Mouse (Mus musculus) ovary, postnatal 14 days (tissue): ENCODE data around the gene Mafk.
A peak's percentile ranks its signal among the peaks of the same experiment; 100 is the strongest.

Source experiments
- DNase-seq: peaks from one replicate; pipeline ENCODE4 v3.0.0; 2022; ENCODE audit warnings: low spot score

Mafk gene

DNA sequence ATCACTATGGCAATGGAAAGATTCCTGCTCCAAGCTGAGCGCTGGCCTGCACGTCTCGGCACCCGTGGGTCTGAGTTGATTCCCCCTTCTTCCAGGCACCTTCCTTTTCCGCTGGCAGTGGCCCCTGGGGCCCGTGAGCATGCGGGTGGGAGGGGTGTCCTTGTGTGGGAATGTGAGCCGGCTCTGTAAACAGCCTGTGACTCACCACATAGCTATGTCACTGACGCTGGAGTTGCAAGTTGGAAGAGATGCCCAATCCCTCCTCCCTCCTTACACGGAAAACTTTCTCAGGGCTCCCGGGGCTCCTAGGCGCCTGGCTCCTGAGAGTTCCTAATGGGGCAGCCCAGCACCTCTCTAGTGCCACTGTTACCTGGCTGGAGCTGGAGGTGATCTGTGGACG lies 5.6 kb downstream of the Mafk start:
- DNase-seq: peak; percentile 48

DNA sequence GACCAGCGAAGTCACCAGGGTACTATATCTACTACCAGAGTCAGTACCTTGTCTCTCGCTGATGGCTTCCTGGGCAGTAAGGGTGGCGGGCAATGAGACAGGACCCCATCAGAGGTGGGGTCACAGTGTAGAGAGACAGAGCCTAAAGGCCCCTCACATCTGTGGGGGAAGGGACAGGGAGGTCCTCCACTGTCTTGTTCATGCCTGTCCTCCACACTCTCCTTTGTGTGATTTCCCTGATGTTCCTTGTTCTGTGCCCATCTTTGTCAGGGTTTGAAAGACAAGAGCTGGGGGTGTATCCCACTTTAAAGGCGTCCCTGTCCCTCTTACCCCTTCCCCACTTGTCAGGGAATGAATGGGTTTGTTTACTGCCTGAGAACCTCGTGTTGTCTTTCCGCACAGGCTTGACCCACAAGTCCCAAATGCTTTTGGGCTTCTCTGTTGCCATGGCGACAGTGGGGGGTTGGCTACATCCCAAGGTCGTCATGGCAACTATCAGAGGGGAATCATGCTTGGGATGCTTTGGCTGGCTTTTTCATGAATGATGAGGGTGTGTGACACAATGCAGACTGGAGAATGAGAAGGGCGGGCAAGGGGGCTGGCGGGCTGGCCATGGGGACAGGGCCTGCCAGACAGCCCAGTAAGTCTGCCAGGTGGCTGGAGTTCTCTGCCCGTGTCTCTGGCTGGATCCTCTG lies 6.3 kb downstream of the Mafk start:
- peak; percentile 87 for DNase-seq

DNA sequence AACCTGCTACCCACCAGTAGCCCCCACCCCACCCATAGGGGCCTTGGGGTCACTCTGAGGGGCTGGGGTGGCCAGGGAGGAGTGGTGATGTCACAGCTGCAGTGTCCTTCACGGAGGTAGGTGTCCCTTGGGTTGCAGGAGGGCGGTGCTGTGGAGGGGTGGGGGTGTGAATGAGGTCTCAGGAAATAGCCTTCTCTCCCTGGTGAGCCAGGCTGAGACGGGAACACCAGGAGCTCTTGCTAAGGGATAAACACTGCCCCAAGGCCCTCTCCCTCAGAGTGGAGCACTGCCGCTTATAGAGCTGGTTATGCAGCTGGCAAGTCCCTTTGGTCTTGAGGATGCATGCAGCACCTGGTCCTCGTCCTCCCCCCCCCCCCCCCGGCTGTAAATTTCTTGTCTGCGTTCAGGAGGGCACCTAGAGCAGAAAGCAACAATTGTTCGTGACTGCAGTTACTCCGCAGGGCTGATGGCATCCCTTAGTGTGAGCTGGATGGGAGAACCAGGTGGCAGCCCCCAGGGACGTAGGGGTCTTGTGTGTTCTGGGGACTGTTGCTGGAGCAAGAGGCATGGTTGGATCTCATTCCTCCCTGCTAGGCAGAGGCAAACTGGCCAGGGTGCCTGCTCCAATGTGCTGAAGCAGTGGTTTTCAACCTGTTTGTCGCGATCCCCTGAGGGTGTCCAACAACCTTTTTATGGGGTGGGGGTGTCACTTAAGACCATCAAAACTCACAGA lies 7.0 kb downstream of the Mafk start:
- DNase-seq: no peak

DNA sequence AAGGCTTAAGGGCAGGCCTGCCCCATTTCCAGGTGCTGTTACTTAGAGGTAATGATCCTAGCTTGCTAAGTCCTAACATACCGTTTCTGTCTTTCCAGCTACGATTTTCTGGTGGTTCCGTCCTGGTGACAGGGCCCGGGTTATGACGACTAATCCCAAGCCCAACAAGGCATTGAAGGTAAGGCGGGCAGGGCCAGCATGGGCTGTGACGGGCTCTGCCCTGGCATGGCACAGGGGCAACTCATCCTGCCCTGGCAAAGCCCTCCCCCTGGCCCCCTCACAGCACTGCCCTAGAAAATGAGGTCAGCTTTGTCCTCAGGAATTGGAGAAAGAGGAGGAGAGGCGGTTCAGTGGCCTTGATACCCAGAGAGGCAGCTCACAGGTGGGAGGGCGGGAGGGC lies 7.7 kb downstream of the Mafk start:
- DNase-seq: no peak

DNA sequence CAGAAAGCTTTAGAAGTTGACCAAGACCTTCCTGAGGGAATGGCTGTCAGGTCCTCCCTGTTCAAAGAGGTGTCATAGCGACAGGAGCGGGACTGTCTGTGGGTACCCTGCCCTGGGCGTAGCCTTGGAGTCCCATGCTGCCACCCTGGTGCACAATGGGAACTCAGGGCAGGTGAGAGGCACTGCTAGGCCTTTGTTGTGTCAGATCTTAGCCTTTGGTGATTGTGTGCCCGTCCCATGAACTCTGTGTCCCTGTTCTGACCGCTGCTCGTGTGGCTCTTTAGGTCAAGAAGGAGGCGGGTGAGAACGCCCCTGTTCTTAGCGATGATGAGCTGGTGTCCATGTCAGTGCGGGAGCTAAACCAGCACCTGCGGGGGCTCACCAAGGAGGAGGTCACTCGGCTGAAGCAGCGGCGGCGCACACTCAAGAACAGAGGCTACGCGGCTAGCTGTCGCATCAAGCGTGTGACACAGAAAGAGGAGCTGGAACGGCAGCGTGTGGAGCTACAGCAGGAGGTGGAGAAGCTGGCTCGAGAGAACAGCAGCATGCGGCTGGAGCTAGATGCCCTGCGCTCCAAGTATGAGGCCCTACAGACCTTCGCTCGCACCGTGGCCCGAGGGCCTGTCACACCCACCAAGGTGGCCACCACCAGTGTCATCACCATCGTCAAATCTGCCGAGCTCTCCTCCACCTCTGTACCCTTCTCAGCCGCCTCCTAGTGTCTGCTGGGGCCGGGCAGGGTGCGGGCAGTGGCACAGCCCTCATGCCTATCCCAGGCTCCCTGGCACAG lies 8.7 kb downstream of the Mafk start:
- no peak for DNase-seq

DNA sequence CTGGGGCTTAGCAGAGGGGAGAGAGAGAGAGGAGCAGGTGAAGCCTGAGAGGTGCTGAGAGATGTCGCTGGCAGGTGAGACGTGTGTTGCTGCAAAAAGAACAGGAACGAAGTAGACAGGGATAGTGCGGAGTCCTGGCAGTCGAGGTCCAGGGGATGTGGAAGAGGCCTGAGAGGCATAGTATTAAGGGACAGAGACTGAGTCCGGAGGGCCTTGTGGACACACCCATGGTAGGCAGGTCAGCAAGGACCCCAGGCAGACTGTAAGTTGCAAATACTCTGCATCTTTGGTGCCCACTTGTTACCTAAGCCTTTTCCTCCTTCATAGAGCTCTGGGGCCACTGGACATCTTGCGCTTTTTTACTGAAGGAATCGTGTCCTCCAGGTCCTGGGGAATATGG lies 9.9 kb downstream of the Mafk start:
- no peak for DNase-seq

DNA sequence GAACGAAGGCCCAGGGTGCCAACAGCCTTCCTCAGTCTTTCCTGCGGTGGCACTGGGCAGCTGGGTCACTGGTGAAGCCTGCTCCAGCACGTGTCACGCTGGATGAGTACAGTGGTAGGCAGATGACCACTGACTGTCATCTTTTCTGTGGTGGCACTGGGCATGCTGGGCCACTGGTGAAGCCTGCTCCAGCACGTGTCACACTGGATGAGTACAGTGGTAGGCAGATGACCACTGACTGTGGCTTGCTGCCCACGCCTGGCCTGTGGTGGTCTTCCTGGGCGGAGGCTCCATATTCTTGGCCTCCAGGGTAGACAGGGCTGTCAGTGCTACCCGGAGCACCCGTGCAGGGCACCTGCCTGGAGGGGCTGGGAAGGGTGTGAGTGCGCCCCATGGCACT lies 10.6 kb downstream of the Mafk start:
- DNase-seq: no peak

DNA sequence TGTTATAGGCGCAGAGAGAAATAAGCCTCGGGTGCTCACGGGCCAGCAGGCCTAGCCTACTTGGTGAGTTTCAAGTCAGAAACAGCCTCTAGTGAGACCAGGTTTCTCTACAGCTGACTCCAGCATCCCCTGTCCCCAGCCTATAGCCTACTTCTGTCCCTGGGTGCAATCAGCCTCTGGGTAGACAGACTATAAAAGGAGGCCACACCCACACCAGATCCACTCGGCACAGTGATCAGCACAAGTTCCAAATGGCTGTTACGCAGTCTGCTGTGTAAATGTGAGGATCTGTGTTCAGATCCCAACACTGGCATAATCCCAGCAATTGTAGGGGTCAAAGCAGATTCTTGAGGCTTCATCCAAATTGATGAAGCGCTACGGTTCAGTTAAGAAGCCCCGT lies 11.9 kb downstream of the Mafk start:
- no peak for DNase-seq

DNA sequence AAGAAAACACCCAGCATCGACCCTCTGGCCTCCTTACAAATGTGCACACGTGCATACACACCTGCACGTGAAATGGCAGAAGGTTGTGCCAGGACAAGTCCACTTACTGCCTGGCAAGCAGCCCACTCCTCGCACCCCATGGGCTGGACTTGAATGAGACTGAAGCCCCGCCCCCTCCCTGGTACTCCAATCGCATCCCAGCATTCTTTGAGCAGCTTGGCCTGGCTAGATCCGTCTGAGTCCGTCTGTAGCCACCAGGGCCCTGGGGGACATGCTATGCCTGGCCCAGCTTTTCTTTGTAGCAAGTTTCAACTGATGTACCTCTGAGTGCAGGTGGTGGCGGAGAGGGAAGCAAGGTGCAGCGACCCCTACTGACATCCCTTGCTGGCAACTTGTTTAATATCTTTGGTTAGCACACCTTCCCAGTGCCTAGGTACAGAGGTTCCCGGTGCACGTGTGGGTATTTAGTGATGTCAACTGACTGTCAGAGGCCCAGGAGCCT lies 12.3 kb downstream of the Mafk start:
- DNase-seq: peak; percentile 43

DNA sequence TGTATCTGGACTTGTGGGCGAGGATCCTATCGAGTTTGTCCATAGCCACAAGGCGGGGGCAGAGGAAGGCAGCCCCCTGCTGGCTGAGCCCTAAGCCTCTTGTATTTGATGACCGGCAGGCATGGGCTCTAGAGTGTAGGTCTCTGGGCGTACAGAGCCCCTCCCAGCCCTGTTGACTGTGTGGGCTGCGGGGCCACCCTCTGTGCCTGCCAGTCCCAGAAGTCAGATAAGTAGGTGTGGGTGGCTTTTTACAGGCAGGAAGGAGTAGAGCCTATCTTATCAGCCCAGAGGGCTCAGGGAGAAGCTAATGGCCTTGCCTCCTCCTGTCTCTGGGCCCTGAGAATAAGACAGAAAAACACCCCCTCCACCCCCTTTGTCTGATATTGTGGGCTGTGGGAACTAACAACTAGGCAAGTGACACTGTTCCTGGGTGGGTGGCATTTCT lies 12.8 kb downstream of the Mafk start:
- DNase-seq: no peak

DNA sequence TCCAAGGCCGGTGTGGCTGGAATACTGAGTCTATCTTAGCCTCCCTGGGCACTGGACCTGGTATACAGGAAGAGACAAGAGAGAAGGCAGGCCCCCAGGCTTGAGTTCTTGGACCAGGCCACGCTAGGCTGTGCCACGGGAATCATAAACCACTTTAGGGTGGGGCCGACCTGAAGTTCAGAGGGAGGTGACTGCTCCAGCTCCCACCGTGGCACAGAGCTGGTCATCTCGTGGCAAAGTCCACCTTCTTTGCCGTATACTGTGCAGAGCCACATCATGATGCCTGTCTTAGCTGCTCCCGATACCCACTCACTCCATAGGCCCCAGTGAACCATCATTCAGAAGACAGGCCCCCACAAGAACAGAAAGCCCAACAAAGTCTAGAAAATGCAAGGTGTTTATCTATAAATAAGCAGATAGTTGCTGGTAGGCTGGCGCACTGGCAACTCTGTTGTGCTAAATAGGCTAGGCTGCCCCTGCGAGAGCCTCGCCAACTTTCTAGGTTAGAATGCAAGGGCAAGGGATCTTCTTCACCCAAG lies 13.3 kb downstream of the Mafk start:
- DNase-seq: no peak

DNA sequence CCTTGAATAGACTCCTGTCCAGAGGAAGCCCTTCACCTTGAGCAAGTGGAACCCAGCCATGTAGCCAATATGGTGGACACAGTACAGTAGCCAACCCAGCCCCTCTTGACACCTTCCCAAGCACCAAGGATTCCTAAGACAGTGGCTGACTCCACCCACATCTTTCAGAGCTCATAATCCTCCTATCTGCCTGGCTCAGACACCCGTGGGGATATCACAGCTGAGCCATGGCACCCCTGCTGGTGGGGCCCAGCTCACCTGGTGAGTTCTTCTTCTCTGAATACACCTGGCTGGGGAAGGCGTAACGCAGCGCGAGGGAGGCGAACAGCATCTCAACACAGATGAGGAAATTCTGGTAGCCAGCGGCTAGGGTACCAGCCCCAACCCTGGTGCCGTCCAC lies 14.6 kb downstream of the Mafk start:
- DNase-seq: no peak

DNA sequence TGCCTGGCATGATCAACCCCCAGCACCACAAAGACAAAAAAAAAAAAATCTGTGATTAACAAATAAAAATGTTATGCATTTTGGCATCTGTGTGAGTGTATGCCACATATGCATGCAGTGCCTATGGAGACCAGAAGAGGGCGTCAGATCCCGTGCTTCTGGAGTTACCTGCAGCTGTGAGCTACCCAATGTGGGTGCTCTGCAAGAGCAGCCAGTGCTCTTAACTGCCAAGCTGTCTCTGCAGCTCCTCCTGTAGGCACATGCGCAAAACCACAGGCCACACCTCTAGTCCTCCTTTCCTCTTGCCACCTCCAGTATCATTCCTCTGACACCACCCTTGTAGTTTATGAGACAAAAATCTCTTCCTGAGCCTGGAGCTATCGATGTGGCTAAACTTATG lies 18.1 kb downstream of the Mafk start:
- DNase-seq: no peak

DNA sequence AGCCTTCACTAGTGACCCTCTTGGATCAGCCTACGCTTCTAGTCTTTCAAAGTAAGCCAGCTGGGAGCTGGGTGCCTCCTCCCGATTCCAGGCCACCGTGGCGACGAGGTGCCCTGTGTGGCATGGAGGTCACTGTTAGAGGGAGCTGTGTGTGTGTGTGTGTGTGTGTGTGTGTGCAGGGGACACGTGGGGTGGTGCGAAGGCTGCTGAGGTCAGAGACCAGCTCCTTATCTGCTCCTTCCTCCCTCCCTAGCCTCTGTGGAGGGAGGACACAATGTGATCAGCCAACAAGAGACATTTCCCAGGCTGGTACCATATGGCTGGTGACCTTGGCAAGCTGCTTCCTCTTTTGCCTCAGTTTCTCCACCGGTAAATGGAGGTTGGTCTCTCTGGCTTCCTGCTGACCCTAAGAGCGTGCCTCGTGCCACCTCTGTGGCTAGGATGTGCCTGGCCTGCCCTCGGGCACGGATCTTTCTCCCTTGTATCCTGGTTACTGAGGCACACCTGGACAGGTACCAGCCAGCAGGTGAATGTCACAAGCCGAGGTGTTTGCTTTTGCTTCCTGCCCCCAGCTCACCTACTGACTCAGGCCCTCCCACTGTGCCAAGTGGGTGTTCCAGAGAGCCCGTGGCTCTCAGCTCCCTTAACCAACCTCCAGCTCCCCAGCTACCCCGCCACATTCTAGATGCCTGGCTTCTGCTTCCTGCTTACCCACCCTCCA lies 20.5 kb downstream of the Mafk start:
- DNase-seq: no peak

DNA sequence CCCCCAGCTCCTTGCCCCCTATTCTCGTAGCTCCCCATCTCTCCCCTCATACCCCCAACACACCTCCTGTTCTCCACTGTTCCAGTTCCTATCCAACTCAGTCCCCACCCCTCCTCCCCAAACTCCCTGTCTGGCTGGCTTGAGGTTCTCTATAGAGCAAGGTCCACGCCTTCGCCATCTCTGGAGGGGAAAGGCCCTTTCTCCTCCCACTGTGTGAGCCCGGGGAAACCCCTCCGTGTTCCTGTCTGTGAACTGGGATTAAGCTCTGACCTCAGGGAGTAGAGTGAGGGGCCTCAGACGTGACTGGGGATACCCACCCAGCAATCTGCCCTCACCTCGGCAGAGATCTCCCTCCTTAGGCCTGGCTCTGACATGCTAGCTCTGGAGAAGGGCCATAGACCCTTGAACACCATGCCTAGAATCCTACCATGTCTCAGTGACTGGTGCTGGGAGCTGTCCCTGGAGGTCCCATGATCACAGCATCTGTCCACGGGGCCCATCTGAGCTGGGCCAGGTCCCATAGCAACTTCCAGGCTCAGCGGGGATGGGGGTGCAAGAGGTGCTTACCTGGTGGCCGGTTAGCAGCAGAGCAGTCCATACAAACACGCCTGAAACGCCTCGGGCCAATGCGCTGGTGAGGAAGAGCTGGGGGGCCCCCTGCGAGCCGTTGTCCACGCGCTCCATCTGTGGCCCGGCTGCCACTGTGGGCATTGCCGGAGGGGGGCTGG lies 21.2 kb downstream of the Mafk start:
- DNase-seq: no peak

DNA sequence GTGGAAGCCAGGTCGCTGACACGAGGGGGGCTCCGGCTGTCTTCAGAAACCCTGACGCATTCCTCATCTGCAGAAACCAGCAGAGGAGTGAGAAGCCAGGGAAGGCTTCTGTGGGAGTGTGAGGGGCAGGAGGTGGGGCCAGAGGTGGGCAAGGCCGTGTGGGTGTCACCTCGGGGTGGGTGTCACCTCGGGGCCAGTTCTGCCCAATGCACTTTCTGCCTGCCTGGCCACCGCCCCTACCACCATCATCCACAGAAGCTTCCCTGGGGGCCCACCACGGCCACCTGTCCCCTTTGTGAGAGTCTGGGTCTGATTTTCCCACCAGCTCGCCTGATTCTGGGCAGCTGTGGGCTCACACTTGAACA lies 21.8 kb downstream of the Mafk start:
- no peak for DNase-seq

DNA sequence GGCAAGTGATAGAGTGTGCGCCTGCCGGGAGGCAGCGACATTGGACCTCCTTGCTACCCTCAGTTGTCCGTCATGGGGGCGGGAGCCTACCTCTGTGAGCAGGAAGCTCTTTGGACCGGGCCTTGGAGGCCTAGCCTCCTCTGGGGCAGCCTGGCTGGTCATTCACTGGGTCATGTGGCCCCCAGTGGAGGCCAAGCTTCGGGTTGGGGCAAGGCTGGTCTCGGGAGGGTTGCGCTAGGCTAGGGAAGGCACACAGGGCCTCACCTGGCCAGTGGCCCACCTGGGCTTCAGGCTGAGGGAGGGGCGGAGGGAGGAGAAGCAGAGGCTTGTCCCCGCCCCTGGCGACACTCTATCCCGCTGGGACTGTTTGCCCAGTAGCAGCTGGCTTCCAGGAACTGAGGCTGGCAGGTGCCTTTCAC lies 22.7 kb downstream of the Mafk start:
- peak; percentile 36 for DNase-seq

DNA sequence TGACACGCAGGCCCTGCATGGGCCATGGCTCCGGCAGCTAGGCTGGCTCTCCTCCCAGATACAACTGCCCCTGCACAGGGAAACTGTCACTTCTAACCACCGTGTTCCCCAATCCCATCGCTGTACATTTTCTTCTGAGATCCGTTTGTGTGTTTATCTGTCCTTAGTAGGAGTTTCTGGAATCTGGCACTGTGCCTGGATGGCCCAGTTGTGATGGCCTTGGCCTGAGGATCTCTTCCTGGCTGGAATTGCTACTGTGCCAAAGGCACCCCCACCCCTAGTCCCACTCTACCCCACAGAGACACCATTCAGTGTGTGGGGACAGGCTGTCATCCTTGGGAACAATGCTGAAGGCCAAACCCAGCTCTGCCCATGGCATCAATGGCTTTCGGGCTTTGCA lies 24.7 kb downstream of the Mafk start:
- DNase-seq: no peak

DNA sequence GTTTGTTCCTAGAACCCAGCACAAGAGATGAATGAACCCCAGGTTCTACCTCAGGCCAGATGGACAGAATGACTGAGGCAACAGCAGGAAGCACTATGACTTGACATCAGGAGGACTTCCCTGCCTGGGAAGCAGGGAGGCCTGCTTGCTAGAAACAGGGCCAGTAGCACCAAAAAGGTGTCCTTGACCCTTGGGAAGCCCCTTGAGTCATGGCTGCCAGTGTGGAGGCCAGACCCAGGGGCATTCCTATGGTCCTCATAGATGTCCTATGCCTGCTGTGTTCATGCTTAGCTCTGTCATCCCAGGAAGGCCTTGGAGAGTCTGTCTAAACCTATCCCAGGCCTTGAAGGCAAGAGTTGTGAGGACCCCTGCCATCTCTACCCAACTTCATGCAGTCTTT lies 25.1 kb downstream of the Mafk start:
- no peak for DNase-seq

DNA sequence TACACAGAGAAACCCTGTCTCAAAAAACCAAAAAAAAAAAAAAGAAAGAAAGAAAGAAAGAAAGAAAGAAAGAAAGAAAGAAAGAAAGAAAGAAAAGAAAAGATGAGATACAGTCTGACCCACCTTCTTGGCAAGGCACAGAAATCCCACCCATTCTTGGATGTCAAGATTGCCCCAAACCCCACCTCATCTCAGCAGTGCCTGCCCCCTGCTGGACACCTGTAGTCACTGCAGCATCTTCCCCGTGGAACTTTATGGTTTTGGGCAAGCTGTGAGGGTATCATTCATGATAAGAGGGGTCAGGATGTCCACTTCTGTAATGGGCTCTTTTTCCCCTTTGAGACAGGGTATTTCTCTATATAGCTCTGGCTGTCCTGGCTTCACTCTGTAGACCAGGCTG lies 26.0 kb downstream of the Mafk start:
- DNase-seq: no peak

DNA sequence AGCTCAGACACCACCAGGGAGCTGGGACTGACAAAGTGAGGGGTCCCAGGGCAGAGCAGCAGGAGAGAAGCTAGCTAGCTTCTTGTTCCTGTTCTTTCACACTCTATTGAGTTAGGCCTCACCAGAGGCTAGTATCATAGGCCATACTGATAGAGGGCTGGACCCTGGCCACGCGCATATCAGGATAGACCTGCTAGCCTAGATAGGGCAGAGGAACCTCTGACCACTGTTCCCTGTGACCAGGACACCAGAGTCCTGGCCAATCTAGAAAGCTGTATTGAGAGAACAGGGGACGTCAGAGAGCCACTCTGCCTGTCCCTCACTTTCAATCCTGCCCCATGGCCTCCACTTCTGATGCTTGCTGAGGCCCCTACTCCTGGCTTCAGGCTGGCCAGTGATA lies 26.7 kb downstream of the Mafk start:
- DNase-seq: no peak
